Mouse (Mus musculus): ENCODE measurements around the gene A830005F24Rik.
A peak's percentile ranks its signal among the peaks of the same experiment; 100 is the strongest.
"Not testable (repeated sequence)": the region's sequence is repeated elsewhere in the genome, so short reads cannot be mapped to it uniquely, and the experiment has no call there.

A830005F24Rik gene

DNA sequence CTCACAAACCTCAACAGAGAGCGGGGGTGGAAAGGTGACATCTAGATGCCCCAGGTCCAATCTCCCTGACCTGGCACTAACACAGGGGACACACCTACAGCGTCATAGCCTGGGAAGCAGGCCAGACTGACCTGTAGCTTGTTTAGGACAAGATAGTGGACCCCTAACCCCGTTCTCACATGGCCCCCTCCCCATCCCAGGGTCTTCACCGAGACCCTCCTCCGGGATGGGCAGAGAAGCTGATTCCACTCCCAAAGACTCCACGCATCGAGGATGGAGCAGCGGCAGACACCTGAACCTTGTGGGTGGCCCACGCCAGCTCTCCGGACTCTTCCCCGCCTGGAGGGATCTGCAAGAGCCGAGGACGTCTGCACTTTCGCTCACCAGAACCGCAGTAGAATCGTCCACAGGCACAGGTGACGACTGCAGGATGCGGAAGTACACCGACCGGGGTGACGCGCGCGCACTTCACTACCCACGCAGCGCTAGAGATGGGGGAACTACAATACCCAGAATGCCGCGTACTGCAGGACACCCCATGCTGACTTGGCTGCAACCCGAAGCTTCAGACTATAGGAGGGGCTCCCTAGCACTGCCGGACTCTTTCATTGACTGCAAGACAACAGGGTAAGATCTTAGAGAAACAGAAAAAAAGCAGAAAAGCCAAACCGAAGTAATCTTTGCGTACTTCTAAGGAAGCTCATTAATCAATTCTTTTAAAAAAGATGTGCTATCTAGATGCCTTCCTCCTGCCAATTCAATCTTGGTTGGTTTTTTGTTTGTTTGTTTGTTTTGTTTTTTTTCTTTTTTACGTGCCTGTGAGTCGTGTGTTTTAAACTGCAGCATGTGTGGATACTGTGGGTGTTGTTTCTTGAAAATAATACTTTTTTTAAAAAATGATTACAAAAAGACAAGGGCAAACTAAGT, at the start of gene A830005F24Rik, which contains the start of gene Zfp169:
Gene A830005F24Rik, plus strand, starts transcription at position 568 of the 927 bp plus-strand sequence.
Gene Zfp169, minus strand, starts transcription at position 449 of the 927 bp plus-strand sequence.
- peak; percentile 93 for DNase-seq

DNA sequence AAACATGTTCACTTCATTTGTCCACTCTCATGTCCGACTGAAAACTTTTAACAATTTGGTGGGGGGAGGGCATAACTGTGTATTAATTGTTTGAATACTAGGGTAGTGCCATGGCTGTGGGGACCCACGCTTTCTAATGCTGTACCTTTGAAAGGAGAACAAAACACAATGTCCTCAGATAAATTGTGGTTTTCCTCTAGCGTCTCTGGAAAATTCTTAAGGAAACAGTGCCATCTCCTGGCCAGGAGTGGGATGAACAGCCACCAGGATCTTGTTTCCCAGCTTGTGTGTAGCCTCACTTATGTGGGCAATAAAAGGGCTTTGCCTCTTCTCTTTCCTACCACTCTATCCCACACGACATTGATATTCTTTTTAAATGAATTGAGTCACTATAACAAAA, 49.2 kb upstream of the A830005F24Rik start:
- peak; percentile 40 for DNase-seq

DNA sequence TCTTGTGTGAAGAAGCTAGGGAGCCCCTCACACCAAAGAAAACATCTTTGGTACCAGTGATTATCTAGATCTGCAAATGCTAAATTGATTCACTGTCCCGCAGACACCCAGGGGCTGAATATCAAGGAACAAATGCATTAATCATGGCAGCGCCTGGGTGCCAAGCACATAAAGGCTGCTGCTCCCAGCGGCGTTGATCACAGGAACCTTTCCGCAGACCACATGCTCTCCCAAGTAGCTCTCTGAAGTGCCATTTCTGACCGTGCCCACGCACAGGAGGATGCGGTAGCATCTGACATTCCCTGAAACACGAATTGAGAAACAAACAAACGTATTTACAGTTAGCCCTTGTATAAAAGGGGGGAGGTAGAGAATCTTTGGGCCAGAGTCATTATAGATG, 47.2 kb upstream of the A830005F24Rik start:
- DNase-seq: no peak

DNA sequence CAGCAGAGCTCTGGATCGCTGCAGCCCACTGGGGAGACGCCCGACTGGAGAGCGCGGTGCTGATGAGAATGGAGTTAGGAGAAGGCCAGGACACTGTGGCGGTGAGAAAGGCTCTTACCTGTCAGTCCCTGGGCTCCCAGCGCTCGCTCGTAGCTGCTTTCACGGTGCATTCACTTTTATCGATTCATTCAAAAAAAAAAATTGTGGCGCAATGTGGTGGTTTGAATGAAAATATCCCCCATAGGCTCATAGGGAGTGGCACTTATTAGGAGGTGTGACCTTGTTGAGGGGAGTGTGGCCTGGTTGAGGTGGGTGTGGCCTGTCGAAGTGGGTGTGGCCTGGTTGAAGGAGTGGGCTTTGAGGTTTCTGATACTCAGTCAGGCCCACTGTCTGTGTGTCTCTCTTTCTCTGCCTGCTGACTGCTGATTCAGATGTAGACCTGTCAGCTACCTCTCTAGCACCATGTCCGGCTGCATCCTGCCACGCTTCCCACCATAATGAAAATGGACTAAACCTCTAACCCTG, 44.7 kb upstream of the A830005F24Rik start:
- no peak for DNase-seq

DNA sequence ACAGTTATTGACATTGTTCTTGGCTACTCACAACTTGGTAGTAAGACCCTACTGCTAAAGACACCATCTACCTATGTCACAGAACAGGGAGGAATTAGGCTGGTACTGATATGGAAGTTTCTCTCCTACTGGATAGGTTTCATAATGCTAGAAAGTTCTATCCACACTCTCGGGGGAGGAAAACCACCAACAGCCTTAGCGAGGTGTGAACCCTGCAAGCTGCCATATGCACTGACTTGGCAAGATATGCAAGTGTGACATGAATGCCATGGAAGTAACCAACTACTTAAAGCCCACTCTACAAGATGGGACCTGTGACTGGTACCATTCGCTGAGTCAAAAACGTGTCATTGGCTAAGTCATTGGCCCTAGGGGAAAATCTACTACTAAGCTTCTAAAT, 29.8 kb upstream of the A830005F24Rik start:
- no peak for DNase-seq

DNA sequence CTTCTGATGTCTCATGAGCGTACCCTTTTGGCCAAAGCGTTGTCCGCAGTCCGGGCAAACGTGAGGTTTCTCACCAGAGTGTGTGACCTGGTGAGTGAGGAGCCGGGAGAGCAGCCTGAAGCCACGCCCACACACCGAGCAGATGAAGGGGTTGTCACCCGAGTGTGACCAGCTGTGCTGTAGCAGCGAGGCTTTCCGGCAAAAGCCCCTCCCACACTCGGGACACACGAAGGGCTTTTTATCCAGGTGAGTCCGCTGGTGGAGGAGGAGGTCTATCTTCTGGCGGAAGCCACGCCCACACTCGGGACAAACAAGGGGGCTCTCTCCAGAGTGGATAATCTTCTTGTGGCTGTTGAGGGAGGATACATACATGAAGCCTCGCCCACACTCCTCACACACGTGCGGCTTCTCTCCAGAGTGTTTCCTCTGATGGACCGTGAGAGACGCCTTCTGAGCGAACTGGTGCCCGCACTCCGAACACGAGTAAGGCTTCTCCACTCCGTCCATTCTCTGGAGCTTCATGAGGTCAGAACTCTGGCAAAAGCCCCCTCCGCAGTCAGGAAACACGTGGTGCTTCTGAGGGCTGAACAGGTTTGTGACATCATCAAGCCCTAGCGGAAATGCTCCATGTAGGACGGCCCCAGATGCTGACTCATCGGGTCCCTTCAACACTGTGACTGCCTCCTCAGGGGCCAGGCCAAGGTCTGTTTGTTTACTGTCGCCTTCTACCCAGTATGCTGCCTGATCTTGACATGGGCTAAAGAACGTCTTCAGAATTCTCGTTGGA, 22.8 kb upstream of the A830005F24Rik start:
- DNase-seq: no peak

DNA sequence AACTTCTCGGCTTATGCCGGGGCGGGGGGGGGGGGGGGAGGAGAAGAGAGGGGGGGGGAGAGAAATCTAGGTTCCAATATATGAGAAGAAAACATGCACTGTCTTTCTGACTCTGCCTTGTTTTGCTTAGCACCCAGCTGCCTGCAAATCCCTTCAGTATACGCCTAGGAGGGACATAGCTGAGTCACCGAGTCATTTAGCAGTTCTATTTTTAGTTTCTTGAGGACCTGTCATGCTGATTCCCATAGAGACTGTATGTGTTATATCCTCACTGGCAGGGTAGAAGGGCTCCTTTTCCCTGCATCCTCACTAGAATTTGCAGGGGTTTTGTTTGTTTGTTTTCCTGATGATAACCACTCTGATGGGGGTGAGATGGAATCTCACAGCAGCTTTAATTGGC, 20.2 kb upstream of the A830005F24Rik start:
- no peak for DNase-seq

DNA sequence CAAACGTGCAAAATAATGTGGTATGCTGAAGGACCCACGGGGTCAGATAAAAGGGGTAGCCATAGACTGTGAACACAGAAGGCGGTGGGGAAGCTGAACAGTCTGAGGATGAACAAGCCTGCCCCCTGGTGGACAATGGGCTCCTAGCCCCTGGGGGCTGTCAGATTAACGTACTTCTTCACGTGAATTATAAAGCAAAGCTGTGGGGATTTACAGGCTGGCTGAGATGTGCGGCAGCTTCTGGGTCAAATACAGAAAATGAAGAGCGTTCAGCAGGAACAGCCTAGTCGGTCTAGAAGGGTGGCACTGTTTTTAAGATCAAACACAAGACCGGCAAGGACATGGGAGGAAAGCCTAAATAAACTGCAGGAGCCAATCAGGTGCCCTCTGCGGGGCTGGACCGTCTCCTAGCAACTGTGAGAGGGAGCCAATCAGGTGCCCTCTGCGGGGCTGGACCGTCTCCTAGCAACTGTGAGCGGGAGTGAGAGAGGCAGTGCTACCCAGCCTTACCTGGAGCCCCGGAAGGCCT, 15.6 kb upstream of the A830005F24Rik start:
- DNase-seq: peak; percentile 58

DNA sequence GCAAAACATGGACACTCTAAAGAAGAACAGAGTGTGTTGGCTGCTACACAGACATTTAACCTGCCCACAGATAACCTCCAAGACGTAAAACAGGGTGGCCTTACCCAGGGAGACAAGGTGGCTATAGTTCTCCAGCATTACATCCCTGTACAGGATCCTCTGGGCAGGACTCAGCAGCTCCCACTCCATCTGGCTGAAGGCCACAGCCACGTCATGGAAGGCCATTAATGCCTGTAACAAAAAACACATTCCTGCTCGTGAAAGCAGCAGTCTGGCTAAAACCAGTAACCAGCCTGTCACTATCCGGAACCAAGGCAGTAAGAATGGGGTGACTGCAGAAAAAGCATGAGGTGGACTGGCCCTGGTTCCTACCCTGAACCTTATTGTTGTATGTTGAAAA, 14.7 kb upstream of the A830005F24Rik start:
- DNase-seq: no peak

DNA sequence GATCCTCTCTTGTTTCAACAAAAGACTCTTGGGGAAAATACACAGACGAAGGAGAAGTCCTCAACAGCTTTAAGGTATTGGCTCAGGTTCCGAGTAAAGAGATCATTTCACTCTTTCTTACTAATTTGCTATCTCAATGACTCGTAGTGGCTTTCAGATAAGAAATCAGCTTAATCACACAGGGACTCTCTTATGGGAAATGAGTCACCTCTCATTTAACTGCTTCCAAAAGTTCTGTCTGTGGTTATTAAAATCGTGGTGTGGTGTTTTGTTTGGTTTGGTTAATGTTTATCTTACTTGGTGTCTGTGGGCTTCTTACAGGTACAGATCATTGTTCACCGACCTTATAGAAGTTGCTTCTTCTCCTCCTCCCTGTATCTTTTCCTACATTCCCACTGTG, 10.9 kb upstream of the A830005F24Rik start:
- DNase-seq: no peak

DNA sequence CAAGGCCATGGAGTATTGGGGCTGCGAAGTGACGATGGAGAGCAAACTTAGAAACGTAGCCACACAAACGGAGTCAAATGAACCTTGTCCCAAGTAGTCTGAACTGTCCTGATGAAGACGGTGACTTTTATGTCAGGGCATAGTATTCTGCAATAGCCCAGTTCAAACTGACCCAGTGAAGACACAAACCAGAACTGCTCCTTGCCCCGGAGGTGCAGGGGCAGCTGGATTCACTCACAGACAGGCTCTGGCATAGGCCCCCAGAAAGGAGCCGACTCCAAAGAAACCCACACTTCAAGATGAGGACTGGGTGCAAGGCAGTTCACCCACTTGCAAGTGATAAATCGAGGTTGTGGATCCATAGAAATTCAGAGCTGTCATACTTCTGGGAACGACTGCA, 4.7 kb upstream of the A830005F24Rik start:
- DNase-seq: no peak

DNA sequence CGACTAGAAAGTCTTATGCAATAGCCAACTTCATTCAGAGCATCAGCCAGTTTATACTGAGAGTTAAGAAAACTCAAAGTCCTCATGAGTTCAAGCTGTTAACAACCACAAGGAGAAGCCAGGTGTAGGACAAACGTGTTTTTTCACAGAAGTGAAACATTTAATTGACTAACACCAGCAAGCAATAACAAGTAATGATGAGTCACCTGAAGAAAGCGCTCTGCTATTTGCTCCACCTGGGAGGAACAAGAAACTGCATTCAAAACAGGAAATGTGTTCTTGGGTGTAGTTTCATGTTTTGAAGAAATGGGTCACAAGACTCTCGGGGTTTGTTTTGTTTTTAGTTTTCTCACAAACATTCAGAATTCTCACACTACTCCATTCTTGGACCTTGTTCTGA, 2.5 kb downstream of the A830005F24Rik start:
- no peak for DNase-seq

DNA sequence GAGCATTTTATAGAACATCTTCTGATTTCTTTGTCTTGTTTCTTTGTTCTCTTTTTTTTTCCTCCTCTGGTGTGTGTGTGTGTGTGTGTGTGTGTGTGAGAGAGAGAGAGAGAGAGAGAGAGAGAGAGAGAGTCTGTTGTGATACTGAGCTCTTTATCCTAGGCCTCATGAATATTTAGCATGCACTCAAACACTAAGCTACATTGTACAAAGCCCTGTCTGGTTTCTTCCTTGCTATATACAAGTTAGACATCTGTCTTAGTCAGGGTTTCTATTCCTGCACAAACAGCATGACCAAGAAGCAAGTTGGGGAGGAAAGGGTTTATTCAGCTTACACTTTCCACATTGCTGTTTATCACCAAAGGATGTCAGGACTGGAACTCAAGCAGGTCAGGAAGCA, 5.8 kb downstream of the A830005F24Rik start:
- DNase-seq: not testable (repeated sequence)

DNA sequence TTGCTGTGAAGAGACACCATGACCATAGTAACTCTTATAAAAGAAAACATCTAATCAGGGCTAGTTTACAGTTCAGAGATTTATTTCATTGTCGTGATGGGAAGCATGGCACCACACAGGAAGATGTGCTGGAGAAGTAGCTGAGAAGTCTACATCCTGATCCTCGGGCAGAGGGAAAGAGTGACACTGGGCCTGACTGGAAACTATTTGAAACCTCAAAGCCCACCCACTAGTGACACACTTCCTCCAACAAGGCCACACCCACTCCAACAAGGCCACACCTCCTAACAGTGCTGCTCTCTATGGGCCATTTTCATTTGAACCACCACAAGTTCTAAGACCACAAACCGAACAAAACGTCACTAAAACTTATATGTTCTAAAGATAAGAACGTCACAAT, 12.4 kb downstream of the A830005F24Rik start:
- DNase-seq: no peak

DNA sequence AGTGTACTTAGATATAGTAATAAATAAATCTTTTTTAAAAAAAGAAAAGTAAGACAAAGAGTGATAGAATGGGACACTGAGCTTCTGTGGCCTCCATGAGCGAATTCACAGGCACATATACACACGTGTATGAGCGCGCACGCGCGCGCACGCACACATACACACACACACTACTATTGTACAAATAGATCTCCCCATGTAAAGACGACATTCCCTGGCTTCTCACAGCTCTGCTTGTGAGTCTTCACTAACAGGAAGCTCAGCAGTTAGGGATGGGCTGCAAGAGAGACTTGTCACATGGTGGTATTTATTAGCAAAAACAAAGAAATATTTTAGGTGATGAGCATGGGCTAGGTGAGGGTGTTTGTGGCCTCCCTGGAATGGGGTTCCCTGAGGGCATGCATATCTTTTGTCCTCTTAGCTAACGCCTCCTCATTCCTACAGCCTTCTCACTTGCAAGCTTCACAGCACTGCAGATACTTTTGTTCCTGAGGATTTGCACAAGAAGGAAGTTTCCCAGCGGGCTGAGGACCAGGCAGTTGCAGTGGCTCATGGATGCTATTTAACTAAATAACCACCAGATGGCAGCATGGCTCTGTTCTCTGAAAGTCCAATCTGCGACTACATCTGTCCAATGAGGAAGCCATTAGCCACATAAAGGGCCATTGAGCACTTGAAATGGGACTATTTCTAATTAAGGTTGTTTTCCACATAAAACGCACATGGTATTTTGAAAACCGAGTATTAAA, 14.9 kb downstream of the A830005F24Rik start:
- peak; percentile 56 for DNase-seq

DNA sequence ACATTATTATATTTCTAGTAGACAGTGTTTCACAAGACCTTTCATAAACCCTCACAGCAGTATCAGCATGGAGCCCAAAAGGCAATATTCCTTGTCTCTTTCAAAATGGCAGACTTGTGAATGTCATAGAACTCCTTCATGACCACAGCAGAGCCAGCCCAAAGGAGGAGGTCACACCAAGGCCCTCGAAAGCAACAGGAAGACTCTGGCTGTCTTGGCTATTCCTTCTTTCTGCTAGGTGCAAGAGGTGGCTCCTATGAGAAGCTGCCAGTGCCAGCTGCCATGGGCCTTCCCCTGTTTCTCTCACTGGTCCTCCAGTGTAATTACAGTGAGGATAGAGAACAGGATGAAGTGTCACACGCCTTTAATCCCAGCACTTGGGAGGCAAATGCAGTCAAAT, 15.7 kb downstream of the A830005F24Rik start:
- DNase-seq: no peak

DNA sequence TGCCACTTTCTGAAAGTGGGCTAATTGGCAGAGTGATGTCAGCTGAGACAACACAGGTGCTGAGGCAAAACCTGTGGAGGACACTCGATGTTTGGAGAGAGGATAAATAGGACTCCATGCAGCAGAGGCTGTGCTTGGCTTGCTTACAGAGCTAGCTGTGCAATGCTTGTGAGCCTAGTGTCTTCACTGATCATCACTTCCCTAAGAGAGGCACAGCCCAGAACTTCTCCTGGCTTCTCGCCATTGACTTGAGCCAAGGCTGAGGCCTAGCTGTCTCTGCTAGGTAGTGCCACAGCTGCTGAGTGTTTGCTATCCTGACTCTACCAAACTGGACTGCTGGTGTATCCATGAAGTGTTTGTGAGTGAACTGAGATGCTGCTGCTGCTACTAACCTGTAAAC, 17.3 kb downstream of the A830005F24Rik start:
- DNase-seq: no peak

DNA sequence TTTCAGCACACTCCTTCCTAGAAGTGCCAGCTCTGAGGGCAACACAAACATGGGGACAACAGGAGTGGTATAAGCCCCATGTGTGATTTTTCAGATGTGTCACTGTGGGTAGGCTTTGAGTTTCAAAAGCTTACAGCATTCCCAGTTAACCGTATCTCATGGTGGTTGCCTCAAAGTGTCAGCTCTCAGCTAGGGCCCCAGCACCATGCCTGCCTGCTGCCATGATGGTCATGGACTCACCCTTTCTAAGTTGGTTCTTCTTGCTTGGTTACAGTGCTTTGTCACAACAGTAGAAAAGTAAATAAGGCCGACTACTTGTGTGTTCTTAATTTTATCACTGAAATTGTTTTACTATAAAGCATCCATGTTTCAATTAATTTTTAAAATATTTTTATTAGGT, 18.1 kb downstream of the A830005F24Rik start:
- DNase-seq: no peak

DNA sequence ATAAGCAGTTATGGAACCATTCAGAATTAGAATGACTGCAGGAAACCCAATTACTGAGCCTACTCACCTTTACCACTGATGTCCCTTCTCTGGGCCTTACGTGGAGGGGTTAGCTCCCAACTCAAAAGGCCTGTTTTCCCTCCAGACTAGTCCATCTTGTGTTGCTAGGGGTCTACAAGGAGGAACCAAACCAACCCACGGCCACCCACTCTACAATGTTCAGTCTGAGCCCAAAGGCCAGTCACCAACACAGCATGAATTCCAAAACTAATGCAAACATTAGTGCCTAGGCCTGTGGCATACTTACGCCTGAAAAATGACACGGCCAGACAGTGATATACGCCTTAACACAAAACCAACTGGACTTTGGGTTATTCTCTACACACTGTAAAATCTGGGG, 20.1 kb downstream of the A830005F24Rik start:
- DNase-seq: no peak

DNA sequence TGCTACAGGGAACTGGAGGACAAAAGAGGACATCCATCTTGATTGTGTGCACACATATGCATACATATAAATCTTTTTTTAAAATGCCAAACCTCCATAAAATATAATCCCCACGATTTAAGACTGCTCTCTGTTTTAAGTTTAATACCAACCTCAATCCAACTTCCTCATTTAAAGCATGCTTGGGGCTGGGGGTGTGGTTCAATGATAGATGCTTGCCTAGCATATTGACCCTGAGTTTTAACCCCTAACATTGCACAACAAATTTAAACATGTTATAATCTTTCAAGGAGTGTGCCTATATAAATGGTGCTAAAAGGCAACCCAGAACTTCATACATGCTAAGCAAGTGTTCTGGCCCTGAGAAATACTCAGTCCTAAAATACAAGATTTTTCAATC, 27.1 kb downstream of the A830005F24Rik start:
- no peak for DNase-seq

DNA sequence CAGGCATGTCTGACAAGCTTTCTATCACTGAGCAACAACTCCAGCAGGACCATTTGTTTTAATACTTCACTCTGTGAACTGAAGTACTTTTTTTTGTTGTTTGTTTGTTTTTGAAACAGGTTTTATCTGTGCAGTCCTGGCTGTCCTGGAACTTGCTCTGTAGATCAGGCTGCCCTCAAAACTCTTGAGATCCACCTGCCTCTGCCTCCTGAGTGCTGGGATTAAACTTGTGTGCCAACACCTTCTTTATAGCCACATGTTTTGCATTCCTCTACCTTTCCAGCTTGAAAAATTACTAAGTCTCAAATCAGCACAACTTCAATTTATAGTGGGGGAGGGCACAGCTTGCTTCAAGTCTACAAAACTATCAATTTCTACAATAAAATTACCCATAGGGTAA, 31.0 kb downstream of the A830005F24Rik start:
- no peak for DNase-seq

DNA sequence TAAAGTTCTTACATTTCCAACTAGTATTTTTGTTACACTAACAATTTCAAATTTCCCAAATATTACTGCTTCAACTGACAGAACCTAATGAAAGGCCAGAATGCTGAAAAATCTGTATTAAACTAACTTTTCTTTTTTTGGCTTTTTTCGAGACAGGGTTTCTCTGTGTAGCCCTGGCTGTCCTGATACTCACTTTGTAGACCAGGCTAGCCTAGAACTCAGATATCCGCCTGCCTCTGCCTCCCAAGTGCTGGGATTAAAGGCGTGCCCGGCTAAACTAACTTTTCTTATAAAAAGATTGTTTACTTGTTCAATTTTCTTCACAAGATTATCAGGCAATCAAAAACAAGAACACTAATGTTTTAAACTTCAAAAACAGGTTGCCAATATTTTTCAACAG, 31.5 kb downstream of the A830005F24Rik start:
- DNase-seq: no peak

Measured in thymus, postnatal 14 days (tissue).